Mouse (Mus musculus): ENCODE measurements around the gene Tbc1d7. TPM values are rescaled to one million over a fixed set of nuclear protein-coding genes. Genes with fewer than 3 reads are reported as not detected.

Tbc1d7 gene
- polyA plus RNA-seq, 1 experiment from 2014 or later: 16.8 TPM

- no peaks in the 10 kb centered on the region; the same call in 1 of the 2 replicates for H3K9me3 ChIP-seq (replicated peaks)
- no peak overlapping the region for H3K27ac ChIP-seq
- no peaks in the 10 kb centered on the region for H3K36me3 ChIP-seq
- H3K4me3 ChIP-seq (replicated peaks): no peak overlapping the region
- DNase-seq (no peak), ATAC-seq (ENCODE audit: low read depth) (no peak)
- no peak overlapping the region for H3K4me2 ChIP-seq
- WGBS (ENCODE audit: insufficient replicate concordance): 69% methylated on average over 7 of the region's 7 CpGs
- H3K4me1 ChIP-seq (replicated peaks): no peaks in the 10 kb centered on the region
- no peaks in the 10 kb centered on the region for H3K27me3 ChIP-seq
- H3K9ac ChIP-seq: no peak overlapping the region
Observed at GRCm38 (mm10) chr13:43102943-43103342, 68.4 kb downstream of the Tbc1d7 start.

Other genes starting within 250 kb of the Tbc1d7 start
- gene Gfod1, start 132.7 kb upstream of the Tbc1d7 start, polyA plus RNA-seq (2015; fragmentation: Nextera tagmentation; extraction: Ambion mirVana): 0.15 TPM in 2 replicates
- gene Sirt5, start 194.0 kb upstream of the Tbc1d7 start, polyA plus RNA-seq (2015; fragmentation: Nextera tagmentation; extraction: Ambion mirVana): 5.1 and 6.7 TPM in 2 replicates
- gene Nol7, start 226.9 kb upstream of the Tbc1d7 start, polyA plus RNA-seq (2015; fragmentation: Nextera tagmentation; extraction: Ambion mirVana): 155 and 183 TPM in 2 replicates